Mouse (Mus musculus) testis, postnatal 14 days (tissue): ENCODE measurements around the gene Dnmbp.

Source experiments
- DNase-seq: peaks from one replicate; pipeline ENCODE4 v3.0.0; 2021; ENCODE audit warnings: low spot score

Gene Dnmbp

GRCm38 (mm10) chr19:43944566-43944965, 4.6 kb upstream of the Dnmbp start:
- no peak for DNase-seq

DNA sequence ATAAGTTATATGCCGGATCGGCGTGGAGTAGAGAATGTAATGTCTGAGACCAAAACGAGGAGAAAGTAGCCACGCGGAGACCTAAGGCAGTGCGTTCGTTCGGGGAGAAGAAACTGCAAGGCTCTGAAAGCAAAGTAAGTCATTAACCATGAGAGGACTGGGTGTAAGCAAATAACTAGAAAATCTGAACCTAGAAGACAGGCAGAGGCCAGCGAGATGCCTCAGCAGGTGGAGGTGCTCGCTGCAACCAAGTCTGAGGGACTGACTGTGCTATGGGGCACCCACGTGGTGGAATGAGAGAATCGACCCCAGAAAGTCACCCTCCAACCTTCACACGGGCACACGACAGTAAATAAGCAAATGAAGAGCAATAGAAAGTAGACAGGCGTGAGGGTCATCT, 3.1 kb upstream of the Dnmbp start:
- DNase-seq, result no peak

GRCm38 (mm10) chr19:43939171-43939768, 721 bp downstream of the Dnmbp start:
- DNase-seq, result no peak

DNA sequence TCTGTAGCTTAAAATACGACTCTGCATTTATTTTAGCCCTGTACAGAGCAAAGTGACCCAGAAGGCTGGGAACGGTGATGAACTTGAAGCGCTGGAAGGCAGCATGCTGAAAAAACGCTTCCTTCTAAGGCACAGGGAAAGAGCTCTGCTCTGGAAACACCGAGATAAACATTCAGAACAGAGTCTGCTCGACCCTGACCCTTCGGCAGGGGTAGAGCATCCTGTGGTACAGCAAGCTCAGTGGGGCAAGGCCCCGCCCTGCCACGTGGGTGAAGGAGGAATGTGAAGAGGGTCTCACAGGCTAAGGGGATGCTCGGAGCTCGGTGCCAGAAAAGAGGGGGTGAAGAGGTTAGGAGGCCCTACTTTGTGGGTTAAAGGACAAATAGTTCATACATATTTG, 1.6 kb downstream of the Dnmbp start:
- peak; percentile 61 for DNase-seq

DNA sequence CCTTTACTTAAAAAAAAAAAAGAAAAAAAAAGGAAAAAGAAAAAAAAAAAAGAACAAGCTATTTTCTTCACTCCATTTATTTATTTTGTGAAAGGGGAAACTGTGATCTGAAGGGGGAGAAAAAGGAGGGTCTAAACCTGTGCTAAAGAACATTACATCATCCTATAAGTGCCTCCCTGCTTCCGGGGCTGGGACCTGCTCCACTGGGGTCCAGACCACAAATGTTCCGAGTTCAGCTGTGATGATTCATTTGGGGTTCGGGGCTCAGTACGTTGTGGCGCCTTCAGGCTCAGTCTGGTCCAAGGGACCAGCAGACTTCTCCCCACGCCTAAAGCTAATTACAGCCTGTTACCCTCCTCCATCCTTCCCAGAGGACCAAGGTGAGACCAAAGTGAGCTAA, 9.1 kb downstream of the Dnmbp start:
- DNase-seq, result no peak

GRCm38 (mm10) chr19:43930366-43930765, 9.6 kb downstream of the Dnmbp start:
- DNase-seq, result peak; percentile 42

- peak; percentile 87 for DNase-seq
Measured at GRCm38 (mm10) chr19:43929869-43930268, 10.1 kb downstream of the Dnmbp start.

DNA sequence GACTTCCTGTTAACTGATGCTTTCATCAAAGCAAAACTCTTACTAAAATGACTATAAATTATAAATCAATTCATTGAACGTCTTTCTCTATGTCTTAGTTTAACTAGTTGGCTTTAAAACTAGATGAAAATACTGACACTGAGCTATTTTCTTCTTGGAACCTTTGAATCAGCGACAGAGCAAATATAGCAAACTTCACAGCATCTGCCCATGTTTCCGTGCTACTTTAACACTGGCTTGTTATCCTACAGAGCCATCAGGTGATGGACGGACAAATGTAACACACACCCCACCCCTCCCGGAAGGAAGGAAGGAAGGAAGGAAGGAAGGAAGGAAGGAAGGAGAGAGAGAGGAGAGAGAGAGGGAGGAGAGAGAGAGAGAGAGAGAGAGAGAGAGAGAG, 12.0 kb downstream of the Dnmbp start:
- no peak for DNase-seq

GRCm38 (mm10) chr19:43927057-43927456, 12.9 kb downstream of the Dnmbp start:
- no peak for DNase-seq

GRCm38 (mm10) chr19:43926141-43926987, 13.6 kb downstream of the Dnmbp start:
- no peak for DNase-seq

- DNase-seq, result peak; percentile 72
Measured at GRCm38 (mm10) chr19:43924361-43924760, 15.6 kb downstream of the Dnmbp start.

GRCm38 (mm10) chr19:43922963-43923362, 17.0 kb downstream of the Dnmbp start:
- no peak for DNase-seq

DNA sequence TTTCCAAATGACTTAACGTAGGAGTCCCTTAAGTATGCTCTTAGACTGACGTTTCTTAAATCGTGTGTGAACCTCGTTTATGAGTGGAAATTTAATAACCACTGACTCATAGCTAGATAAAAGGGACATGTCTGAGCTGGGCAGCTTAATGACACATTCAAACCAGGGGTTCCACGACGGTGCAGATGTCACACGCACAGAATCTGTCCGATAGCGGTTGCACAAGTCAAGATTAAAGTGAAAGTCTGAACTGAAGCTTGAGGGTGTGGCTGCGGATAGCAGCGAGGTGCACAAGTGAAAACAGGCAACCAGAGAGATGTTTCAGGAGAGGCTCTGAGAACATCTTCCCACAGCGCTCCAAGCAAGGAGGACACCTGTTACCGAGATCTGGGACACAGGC, 18.6 kb downstream of the Dnmbp start:
- no peak for DNase-seq

- DNase-seq, result no peak
Measured at GRCm38 (mm10) chr19:43920453-43921300, 19.3 kb downstream of the Dnmbp start.

- DNase-seq, result no peak
Measured at GRCm38 (mm10) chr19:43919841-43920240, 20.1 kb downstream of the Dnmbp start.

GRCm38 (mm10) chr19:43918834-43919233, 21.2 kb downstream of the Dnmbp start:
- peak; percentile 45 for DNase-seq

DNA sequence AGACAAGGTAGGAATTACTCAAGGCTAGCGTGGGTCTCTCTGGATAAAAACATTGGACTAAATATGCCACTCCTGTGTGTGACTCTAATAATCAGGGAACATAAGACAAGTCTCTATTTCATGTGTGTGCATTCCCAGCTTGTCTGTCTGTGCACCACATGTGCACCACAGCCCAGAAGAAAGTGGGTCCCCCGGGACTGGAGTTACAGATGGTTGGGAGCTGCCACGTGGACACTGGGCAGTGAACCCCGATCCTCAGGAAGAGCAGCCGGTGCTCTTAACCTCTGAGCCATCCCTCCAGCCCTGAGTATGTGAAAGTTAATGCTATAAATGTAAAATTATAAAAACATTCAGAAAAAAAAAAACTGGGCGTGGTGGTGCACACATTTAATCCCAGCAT, 22.2 kb downstream of the Dnmbp start:
- DNase-seq, result no peak

- DNase-seq, result peak; percentile 56
Measured at GRCm38 (mm10) chr19:43917406-43917691, 22.6 kb downstream of the Dnmbp start.

DNA sequence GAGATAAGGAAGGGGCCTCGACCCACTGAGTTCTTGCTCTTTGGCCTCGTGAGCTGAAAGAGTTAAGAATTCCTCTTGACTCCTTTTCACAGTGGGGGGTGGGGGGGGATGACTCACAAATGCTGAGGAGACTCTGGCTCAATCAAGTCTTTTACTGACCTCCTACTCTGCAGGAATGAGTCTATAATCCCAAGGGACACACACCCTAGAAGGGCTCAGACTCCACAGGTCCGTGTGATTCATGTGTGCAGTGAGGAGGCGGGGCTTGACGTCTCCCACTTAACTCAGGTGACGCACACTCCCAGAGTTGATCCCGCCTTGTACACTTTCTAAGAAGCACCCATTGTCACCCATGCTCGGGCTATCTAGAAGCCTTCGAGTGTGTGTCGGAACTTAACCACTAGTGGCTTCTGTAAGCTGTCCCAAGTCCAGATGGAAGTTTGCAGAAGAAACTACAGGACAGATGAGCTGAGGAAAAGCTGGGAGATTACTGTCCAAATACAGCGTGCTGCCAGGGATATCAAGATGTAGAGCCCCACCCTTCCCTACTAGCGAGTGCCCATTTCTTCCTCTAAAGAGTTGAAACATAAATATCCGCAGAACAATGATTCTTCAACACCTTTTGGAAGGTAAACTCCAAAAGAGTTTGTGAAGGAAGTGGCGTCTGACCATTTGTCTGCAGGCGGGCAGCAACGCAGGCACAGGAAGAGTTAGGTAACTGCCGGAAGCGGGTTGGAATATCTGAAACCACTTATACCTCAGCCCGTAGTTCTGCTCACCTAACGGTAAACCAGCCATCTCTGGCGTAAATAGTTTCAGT, 23.2 kb downstream of the Dnmbp start:
- DNase-seq, result no peak

- no peak for DNase-seq
Measured at GRCm38 (mm10) chr19:43915431-43915830, 24.6 kb downstream of the Dnmbp start.

DNA sequence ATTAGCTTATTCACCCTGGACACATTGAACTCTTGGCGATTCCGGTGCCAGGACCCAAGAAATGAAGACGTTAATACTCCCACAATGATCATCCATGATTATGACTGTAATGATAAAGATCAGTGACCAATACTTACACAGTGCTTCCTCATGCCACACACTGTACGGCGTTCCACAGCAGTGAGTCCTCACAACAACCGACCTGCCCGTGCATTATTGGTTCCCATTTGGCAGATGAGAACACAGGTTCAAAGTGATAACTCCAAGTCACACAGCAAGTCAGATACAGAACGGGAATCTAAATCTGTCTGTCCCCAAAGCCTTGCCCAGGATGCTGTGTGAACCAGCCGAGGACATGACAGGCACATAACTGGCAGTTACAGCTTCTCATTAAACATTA, 25.0 kb downstream of the Dnmbp start:
- DNase-seq, result no peak
